Mouse (Mus musculus) midbrain, embryonic 10.5 days (tissue): ENCODE measurements around the gene Samd9l. TPM values are rescaled to one million over a fixed set of nuclear protein-coding genes. Genes with fewer than 3 reads are reported as not detected.
"Not testable (repeated sequence)": the region's sequence is repeated elsewhere in the genome, so short reads cannot be mapped to it uniquely, and the experiment has no call there.

Source experiments
- DNase-seq: peaks from one replicate; pipeline ENCODE4 v3.0.0-alpha.2; 2017; ENCODE audit warnings: low spot score
- H3K27ac ChIP-seq: fragments of 300-500 bp; sonication (generic); replicated peaks from 2 replicates; pipeline ENCODE4 v1.5.1; 2016; ENCODE audit warnings: mild to moderate bottlenecking
- H3K27me3 ChIP-seq: fragments of 300-500 bp; sonication (generic); 2 replicates; pipeline ENCODE4 v1.6.1; 2016; ENCODE audit warnings: low read depth, mild to moderate bottlenecking; ENCODE audit not compliant: poor library complexity, severe bottlenecking
- H3K36me3 ChIP-seq: fragments of 300-500 bp; sonication (generic); 2 replicates; pipeline ENCODE4 v1.6.1; 2016; ENCODE audit warnings: mild to moderate bottlenecking, moderate library complexity
- H3K4me1 ChIP-seq: fragments of 300-500 bp; sonication (generic); 2 replicates; pipeline ENCODE4 v1.6.1; 2016
- H3K4me3 ChIP-seq: fragments of 300-500 bp; sonication (generic); 2 replicates; pipeline ENCODE4 v1.5.1; 2016; ENCODE audit warnings: mild to moderate bottlenecking, moderate library complexity
- H3K9me3 ChIP-seq: fragments of 300-500 bp; sonication (generic); replicated peaks from 2 replicates; pipeline ENCODE4 v1.6.1; 2016; ENCODE audit warnings: mild to moderate bottlenecking
- WGBS: fragments of 180-500 bp; shearing (Covaris S2); methylation state at CpG from one replicate; pipeline ENCODE4 v1.1.7; 2016; 5-methylcytosine and 5-hydroxymethylcytosine counted together
- polyA plus RNA-seq: library from polyadenylated mRNA; unstranded; fragments of >200 nt; fragmentation: Nextera tagmentation; extraction: Ambion mirVana; gene quantifications from 2 replicates; pipeline ENCODE4 v1.2.1, GENCODE M21; 2016

Gene Samd9l
- polyA plus RNA-seq, 1 experiment from 2014 or later: 0.31 TPM

DNA sequence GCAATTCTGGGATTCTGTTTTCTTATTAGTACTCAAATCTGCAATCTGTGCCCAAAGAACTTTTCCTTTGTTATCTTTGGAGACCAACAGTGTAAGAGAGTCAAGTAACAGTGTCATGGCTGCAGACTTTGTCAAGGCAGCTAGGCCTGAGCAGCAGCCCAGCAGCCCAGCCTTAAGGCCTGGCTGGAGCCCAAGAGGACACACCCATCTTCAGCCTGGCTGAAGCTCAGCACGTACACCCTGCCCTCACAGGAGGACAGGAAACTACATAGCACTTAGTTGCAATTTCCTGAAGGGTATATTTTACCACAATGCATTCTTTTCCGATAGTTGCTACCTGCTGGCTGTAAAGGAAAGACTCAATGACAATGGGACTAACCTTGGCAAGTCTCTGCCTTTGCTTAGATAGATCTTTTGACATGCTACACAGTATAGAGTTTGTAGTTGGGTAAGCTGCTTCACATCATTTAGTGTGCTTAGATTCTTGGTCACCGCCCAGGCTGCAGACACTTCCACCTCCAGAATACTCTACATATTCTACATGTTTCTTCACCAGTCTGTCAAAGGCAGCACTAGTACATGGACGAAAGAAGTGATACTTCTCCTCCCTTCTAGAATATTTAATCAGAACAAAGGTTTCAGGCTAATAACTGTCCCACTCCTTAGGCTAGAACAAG lies 15.1 kb downstream of the Samd9l start:
- H3K27me3 ChIP-seq, H3K9me3 ChIP-seq, H3K36me3 ChIP-seq, H3K4me1 ChIP-seq, H3K4me3 ChIP-seq, DNase-seq, H3K27ac ChIP-seq: not testable (repeated sequence)
- WGBS: 44% methylated on average over 1 of the region's 4 CpGs

DNA sequence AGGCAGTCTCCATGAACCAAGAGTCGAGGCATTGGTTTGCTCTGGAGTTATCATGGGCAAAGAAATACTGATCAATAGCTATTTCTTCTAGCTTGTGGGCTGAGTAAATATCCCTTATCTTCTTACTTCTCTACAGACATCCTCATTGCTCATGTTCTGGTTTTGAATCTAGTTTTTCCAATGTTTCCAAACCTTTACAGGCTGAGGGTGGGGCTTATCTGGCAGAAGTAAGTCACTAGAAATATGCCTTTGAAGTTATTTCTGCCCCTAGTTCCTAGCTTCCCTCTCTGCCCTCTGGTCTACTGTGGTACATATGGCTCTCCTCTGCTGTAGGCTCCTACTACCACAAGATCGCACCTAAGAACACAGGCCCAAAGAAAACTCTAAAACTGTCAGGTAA lies 20.2 kb downstream of the Samd9l start:
- no peaks in the 10 kb centered on the region for H3K4me1 ChIP-seq
- no peak overlapping the region for H3K4me3 ChIP-seq
- no peaks in the 10 kb centered on the region for H3K36me3 ChIP-seq
- H3K27me3 ChIP-seq: no peaks in the 10 kb centered on the region
- H3K27ac ChIP-seq: no peak overlapping the region
- no peaks in the 10 kb centered on the region for H3K9me3 ChIP-seq
- 85% methylated on average over 2 of the region's 2 CpGs for WGBS
- no peak for DNase-seq

DNA sequence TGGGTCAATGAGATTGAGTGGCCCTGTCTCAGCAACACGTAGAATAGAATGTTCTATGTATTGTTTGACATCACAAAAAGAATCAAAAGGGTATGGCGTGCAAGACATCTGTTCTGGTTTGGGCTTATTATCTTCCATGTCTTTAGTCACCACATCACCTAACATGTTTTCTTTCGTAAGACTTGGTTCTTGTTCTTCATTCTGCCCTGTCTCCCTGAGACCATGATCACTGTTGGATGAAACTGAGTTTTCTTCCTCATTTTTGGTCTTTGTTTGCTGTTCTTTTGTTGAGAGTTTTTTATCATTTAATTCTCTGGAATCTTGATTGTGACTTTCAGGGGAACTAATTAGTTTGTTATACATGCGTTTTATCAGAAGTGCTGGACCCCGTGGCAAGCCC lies 22.7 kb downstream of the Samd9l start:
- H3K36me3 ChIP-seq: no peaks in the 10 kb centered on the region
- WGBS: 89% methylated on average over 5 of the region's 5 CpGs
- no peak for DNase-seq
- H3K27ac ChIP-seq: no peak overlapping the region
- H3K4me1 ChIP-seq: no peaks in the 10 kb centered on the region
- no peaks in the 10 kb centered on the region for H3K27me3 ChIP-seq
- H3K4me3 ChIP-seq: no peak overlapping the region
- 0 out of 2 replicates have a peak, but pooled peaks cover 3% of the 10 kb centered on the region for H3K9me3 ChIP-seq

DNA sequence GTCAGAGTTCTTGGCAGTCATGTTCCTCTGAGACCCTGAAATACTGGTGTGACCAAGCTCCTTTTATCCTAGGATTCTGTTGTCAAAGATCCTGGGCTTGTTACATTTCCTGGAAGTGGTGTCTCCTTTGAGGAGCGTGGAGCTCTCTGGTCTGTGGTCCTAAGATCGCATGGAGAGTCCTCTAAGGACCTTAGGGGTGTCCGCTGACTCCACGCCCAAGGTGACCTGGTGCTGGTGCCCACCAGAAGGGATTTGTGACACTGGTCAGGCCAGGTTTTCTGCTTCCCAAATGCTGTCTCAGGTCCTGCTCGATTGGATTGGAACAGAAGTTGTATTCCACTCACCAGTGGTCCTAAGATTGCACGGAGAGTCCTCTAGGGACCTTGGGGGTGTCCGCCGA lies 29.8 kb downstream of the Samd9l start:
- 86% methylated on average over 8 of the region's 8 CpGs for WGBS
- Histone ChIP-seq H3K36me3 (no peaks in the 10 kb centered on the region), H3K4me3 (no peak overlapping the region), H3K27me3 (no peaks in the 10 kb centered on the region), H3K4me1 (no peaks in the 10 kb centered on the region), H3K27ac (no peak overlapping the region), H3K9me3 (peaks cover 18% of the 10 kb centered on the region)
- no peak for DNase-seq

DNA sequence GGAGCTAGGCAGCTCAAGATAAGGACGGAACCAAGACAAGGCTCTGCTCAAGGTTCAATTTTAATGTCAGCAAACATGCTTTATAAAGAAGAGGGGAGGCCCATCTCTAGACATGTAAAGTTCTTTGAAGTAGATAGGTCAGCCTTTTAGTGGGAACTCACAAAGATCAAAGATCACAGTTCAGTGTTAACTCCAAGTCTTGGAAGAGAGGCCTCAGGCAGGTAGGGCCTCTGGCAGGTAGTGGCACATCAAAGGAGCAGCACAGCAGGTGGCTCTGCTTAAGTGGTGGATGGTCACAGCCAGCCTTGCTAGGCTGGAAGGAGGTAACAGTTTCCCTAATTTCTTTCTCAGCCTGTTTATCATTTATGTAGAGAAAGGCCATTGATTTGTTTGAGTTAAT lies 33.8 kb downstream of the Samd9l start:
- WGBS: 66% methylated on average over 1 of the region's 1 CpGs
- not testable (repeated sequence) for H3K36me3 ChIP-seq, H3K4me1 ChIP-seq, H3K4me3 ChIP-seq, H3K27me3 ChIP-seq, DNase-seq, H3K27ac ChIP-seq
- H3K9me3 ChIP-seq: peaks cover 14% of the 10 kb centered on the region

DNA sequence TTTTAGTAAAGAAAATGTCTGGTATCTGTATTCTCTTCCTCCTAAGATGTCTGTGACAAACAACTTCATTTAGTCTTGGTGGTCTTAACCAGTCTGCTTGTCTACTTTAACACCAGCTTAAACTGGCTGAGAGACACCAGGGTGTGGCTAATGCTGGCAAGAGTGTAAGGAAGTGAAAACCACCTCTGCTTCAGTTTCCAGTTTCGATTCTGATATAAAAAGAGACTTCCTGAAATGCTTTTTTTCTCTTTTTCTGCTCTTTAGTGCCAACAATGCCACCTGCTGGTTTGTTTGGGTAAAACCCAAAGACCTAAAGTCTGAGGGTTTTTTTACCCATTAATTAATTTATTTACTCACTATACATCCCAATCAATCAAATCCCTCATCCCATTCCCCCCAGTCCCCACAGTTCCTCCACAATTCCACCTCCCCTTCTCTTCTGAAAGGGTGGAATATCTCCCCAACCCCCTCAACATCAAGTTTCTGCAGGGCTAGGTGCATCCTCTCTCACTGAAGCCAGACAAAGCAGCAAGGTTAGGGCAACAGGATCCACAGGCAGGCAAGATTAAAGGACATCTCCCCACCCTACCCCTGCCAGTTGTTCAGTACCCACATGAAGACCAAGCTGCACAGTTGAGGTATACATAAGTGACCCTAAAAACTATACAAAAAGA lies 53.3 kb downstream of the Samd9l start:
- H3K36me3 ChIP-seq, H3K9me3 ChIP-seq, H3K4me3 ChIP-seq, H3K27me3 ChIP-seq, H3K27ac ChIP-seq, DNase-seq, H3K4me1 ChIP-seq: not testable (repeated sequence)
- WGBS: 20% methylated on average over 1 of the region's 1 CpGs

DNA sequence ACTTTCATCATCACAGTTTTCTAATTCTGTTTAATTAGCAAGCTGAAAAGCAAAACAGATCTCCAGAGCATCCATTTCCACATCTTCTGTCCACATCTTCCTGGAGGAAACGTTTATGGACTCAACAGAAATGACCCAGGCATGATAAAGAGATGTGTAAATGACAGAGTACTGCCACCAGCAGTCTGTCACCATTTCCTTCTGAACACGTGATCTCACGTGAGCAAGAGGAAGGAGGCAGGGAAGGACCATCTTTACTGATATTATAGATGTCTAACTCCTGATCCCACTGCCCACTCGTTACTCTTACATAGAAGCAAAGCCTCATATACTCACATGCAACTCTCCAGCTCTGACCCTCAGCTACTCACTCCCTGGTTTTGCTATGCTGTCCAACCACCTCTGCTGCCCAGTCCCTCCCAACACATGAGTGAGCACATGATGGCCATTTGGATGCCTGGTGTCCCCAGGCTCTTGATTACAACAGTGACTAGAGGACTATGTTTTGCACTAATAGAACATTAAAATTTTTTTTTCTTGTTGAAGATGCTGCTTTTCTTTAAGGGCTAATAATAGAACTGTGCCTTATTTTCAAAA lies 54.2 kb downstream of the Samd9l start:
- no CpG with 5 or more reads among the region's 4 CpGs for WGBS

DNA sequence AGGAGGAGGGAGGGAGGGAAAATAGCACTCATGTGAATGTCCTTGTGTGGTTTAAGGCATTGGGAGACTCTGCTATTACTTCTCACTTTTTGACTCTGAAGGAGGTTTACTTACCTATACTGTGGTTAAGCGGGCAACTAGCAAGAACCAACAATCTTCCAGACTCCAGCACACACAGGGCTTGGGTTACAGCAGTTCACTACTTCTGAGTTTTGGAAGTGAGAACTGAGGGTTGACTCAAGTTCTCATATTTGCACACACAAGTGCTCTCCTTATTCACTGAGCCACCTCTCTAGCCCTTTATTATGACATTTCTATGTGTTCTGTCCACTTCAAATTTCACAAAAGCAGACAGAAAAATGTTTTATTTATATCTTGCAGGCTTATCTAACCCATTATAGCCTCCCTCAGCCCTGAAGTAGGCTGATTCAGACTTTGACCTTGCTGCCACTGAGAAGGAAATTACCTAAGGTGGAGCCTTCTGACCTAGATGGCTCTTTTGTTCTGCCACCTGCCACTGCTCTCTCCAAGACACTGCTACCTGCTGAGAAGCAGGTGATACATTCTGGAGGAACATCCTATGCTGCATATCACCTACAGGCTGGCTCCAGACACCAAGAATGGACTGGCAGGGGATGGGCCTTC lies 55.6 kb downstream of the Samd9l start:
- not testable (repeated sequence) for H3K4me1 ChIP-seq, H3K27ac ChIP-seq, H3K9me3 ChIP-seq, H3K36me3 ChIP-seq, DNase-seq, H3K4me3 ChIP-seq, H3K27me3 ChIP-seq
- WGBS: 69% methylated on average over 1 of the region's 1 CpGs

More for the DNA sequence above, 54.2 kb downstream of the Samd9l start:
- DNase-seq, H3K4me1 ChIP-seq, H3K9me3 ChIP-seq, H3K27ac ChIP-seq, H3K36me3 ChIP-seq, H3K27me3 ChIP-seq, H3K4me3 ChIP-seq: not testable (repeated sequence)

DNA sequence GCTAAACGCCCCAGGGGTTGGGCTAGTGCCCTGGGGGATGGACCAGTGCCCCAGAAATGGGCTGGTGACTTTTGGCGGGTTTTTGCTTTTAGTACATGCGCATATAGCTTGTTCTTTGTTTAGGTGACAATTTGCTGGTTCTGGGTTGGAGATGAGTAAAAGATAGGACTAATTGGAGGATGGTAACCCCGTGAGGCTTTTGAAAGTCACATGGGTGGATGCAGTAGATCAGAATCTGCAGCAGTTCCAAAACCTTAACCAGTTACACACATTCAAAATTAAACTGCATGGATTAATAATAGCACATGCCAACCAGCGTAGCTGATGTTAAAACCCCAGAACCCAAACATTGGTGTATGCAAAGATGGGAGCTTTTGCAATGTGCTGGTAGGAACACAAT lies 57.9 kb downstream of the Samd9l start:
- H3K36me3 ChIP-seq: no peaks in the 10 kb centered on the region
- no peak for DNase-seq
- no peak overlapping the region for H3K27ac ChIP-seq
- H3K4me1 ChIP-seq: 0 out of 2 replicates have a peak, but pooled peaks cover 4% of the 10 kb centered on the region
- 48% methylated on average over 5 of the region's 5 CpGs for WGBS
- H3K4me3 ChIP-seq: no peak overlapping the region
- no peaks in the 10 kb centered on the region for H3K9me3 ChIP-seq
- H3K27me3 ChIP-seq: no peaks in the 10 kb centered on the region

DNA sequence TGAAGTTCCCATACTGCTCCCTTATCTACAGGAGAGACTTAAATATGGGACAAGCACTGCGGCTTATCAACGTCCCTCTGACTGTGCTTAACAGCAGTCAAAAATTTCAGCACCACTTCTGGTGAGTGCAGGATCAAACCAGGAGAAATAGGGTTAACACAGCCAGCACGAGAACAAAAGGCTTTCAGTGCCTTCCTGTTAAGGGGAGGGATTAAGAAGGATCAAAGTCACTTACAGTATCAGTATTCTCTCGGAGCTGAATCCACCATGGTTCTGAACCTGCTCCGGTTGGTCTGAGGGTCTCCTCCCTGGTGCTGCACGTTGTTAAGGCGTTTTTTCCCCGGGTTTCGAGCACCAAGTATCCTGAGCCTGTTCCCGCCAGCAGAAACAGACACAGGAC lies 58.4 kb downstream of the Samd9l start:
- not testable (repeated sequence) for H3K27ac ChIP-seq

DNA sequence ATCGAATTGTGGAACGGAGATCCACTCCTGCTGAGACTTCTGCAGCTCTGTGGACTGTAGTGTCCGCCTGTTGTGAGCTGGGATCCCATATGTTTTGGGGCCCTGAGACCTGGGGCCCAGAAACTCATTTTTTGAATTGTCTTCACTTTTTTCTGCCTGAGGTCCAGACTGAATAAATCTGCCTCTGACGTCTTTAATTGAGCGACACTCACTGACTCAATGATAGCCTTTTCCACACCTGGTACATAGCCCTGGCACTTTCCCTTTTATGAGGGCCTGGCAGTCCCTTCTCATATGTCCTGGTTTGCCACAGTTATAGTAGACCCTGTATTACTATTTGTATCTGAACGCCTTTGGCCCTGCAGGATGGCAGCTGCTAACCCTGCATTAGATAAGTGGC lies 60.2 kb downstream of the Samd9l start:
- not testable (repeated sequence) for H3K27me3 ChIP-seq, H3K4me1 ChIP-seq, H3K4me3 ChIP-seq, H3K36me3 ChIP-seq, H3K27ac ChIP-seq, DNase-seq, H3K9me3 ChIP-seq
- 85% methylated on average over 6 of the region's 6 CpGs for WGBS

More for the DNA sequence above, 58.4 kb downstream of the Samd9l start:
- DNase-seq: peak; percentile 17
- H3K36me3 ChIP-seq, H3K9me3 ChIP-seq, H3K4me1 ChIP-seq, H3K27me3 ChIP-seq: not testable (repeated sequence)
- 28% methylated on average over 10 of the region's 10 CpGs for WGBS
- H3K4me3 ChIP-seq: peak overlapping the region; percentile 30; the same call in 1 of the 2 replicates
